Mouse (Mus musculus) monocyte, adult 2 months (primary cell): ENCODE measurements around the gene Fgf7.

Experiments used
- DNase-seq, 2 experiments: peaks; one replicate each; pipeline ENCODE4 v3.0.0; 2022; ENCODE audit warnings: low spot score in 2 of 2, low read depth in 1 of 2

Gene Fgf7

GRCm38 (mm10) chr2:126034379-126035005, at the start of gene Fgf7:
Gene Fgf7, plus strand, starts transcription at chr2:126034658.
- no peak for DNase-seq

- no peak for DNase-seq
Observed at GRCm38 (mm10) chr2:126002291-126002690, 32.2 kb upstream of the Fgf7 start.

DNA sequence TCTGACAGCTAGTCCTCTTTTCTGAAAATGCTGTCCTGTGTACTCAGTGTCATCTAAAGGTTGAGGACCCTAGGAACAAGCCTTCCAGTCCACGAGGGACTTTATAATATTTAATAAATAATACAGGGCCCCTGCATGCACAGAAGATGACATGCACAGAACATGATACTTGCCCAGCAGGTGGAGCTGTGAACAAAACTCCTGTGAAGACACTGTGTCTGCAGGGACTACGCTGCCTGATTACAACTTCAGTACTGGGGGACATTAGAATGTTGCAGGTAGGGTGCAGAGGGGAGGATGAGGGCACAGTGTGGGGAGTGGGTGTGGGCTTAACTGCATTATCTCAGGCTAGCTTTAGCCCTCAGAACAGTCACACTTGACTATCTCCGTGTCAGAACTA, 28.4 kb upstream of the Fgf7 start:
- DNase-seq, result no peak

DNA sequence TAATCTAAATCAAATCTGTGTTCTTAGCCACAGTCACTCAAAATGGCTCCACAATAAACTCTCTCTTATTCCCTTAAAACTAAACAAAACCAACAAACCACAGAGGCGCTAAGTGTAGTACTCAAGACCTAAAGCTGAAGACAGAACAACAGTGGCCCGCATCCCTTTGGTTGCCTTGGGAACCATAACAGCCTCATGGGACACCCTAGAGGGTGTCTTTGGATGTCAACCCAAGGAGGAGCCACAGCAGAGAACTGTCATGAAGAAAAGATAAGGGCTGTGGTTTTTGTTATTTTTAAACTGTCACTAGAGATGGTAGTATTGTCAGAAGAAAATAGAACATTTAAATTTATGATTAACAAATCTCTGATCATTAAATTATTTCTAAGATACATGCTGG, 27.7 kb upstream of the Fgf7 start:
- DNase-seq, result no peak

DNA sequence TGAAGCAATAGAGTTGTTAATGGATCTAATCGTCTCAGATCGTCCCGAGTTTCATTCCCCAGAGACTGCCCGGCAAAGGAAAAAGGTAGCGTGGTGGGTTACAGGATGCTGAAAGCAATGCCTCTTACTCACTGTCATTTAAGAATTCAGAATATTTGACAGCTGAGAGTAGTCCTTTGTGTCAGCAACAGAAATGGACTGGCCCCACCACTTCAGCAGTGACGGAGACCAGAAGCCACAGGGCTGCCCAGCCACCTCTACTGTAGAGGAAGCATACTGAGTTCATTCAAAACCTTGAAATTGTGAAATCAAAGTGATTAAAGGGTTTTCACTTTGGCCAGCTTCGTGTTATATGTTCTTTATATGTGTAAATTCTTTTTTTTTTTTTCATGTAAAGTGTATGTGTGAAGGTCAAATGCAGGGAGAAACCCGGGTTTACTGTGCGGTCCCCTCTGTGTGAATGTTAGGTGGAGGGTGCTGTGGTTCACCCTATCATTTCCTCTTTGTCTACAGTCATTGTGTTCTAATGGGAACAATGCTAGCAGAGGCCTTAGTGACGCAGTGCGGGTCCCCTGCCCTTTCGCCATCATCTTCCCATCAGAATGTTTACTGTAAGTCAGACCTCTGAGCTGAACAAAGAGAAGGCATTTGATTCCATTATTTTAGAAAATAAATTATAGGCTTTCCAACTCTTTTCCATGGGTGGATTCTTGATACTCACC, 19.3 kb upstream of the Fgf7 start:
- DNase-seq, result no peak

DNA sequence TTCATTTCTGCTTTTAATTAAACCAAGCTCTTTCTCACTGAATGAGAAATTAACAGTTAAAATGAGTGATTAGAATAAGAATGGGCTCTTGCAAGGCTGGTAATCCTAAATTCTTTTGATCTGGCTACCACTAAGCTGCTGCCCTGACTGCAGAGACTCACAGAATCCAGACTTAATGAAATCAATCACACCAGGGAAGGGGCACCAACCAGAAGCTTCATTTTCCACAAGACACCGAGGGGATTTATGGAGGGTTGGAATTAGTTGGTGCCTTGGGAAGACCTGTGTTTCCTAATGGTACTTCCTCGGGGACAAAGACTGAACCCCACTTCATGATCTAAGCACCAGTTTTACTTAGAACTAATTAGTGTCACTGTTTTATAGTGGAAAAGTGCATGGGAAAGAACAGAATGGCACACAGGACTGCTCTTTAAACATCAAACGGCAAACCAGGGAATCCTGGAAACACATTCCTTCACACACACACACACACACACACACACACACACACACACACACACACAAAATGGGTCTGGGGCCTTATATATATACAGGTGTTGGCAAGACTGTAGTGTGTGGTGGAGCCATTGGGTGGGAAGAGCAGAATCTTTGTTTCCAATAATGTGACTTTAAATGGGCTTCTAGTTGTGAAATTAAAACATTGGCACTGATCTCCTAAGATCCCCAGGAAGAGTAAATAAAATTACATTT, 18.5 kb upstream of the Fgf7 start:
- DNase-seq, result no peak

- no peak for DNase-seq
Observed at GRCm38 (mm10) chr2:126031186-126031900, 3.1 kb upstream of the Fgf7 start.

GRCm38 (mm10) chr2:126033114-126033972, 1.1 kb upstream of the Fgf7 start:
- no peak for DNase-seq

DNA sequence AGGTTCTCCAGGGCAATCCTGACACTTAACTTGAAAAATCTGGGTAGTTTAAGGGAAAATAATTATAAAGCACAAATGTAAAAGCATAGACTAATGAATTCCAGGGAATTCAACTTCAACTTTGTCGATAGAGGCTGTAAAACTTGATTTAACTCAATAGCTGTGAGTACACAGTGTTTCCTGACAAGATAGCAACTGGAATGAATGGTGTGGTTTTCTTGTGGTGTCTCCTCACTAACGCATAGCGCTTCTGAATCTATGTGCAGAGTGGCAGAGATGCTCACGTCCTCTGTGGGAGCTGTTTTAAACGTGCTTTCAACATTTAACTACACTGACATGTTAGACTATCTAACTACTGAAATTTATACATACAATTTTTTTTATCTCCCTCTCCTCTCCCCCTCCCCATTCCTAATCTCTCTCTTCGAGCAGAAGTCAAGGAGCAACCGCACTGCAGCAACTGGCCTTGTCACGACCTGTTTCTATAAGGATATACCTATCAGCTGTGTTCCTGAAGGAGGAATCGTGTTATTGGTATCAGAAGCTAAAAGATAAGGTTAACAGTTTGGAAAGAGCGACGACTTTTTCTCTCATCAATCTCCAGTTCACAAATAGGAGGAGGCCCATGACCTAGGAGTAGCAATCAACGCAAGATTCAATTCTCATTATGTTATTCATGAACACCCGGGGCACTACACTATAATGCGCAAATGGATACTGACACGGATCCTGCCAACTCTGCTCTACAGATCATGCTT, 734 bp downstream of the Fgf7 start:
- DNase-seq, result no peak

DNA sequence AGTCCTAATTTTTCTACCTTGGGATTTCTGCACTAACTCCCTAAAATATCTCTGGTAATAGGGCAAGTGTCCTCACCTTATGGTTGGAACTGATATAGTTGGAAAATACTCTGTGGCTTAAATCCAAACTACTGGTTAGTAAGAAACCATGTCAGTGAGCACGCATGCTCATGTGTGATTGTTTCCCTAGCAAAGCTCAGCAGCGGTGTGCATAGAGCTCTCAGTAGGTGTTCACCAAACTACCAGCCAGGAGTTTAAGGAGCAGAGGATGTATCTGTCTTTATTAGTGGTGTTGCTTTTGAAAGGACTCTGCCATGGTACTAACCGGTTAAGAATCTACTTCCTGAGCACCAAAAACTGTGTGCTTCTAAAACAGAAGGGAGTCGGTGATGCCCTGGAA, 1.7 kb downstream of the Fgf7 start:
- DNase-seq, result no peak

- DNase-seq, result no peak
Observed at GRCm38 (mm10) chr2:126038221-126039000, 4.0 kb downstream of the Fgf7 start.

- DNase-seq, result no peak
Observed at GRCm38 (mm10) chr2:126039414-126039891, 5.0 kb downstream of the Fgf7 start.

DNA sequence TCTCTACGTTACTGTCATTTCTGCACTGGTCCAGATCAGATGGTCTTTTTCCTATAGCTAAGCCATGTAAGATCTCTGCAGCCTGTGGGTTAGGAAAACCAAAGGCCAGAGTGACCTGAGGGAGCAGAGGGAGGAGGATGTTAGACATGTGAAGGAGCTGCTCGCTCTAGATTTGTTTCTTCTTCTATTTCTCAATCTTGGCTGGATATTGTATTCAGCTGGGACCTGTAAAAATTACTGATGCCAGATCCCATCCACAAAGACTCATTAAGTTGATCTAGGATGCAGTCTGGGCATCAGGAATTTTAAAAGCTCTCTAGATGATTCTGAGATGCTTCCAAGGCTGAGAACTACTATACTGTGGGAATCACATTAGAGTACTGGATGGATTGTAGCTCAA, 6.2 kb downstream of the Fgf7 start:
- no peak for DNase-seq

DNA sequence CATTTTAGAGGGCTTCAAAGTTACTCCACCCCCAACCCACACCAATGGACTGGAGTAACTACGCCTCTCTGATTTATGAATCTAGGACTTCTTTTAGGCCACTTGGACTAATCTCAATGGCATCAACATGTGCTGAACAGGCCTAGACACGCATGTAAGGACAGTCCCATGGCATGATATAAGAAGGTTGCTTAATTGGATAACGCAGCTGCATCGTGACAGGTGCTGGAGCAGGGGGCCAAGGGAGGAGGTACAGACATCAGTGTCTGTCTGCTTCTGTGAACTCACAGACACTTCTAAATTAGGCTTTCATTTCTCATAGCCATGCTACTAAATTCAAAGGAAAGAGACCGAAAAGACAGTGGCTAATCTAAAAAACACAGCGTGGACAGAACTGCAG, 6.8 kb downstream of the Fgf7 start:
- no peak for DNase-seq

DNA sequence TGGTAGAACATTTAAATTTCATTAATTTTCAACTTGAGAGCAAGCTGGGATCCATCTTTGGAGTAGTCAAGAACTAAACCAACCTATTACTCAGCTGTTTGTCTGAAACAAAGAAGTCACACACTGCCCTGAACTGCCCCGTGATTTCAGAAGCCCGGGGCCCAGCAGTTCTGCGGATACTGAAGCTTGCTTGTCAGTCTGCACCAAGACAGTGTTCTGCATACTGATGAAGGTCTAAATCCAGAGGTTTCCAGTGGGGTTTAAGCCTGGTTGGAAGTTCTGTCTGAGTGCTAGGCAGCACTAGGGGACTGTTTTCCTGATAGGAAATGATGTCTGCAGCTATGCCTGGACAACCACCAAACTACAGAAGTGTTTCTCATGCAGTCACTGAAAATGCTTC, 8.2 kb downstream of the Fgf7 start:
- no peak for DNase-seq

DNA sequence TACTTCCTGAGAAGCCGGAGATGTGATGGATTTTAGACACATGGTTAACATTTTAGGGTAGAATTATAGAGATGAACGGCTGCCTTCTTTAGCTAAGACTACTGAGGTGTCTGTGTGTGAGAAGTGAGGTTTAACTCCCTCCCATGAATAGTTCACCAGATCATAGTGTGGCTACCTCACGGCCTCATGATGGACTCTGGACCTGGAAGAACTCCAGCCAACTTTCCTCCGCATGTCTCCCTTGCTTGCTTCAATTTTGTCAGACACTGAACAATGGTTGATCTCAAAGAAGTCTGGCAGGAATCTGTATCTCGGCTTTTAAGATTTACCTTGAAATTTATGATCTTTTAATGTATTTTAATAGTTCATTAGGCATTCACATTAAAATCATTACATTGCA, 11.2 kb downstream of the Fgf7 start:
- DNase-seq, result no peak

GRCm38 (mm10) chr2:126052749-126053557, 18.5 kb downstream of the Fgf7 start:
- no peak for DNase-seq

DNA sequence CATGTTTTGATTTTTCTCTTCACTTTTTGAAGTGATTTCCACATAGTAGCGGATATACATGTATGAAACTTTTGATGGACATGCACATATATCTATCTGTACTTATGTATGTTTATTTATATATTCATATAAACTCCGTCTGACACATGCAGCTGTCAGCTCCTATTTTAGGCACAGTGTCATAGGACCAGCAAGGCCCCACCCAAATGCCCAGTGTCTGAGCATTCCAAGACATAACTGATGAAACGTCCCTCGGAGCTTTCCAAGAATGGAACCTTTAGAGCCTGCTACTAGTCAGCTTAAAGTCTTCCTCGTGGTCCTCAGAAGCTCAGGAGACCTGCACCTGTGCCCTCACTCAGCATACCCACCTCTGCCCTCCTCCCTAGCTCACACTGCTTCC, 19.2 kb downstream of the Fgf7 start:
- DNase-seq, result no peak
